Mouse (Mus musculus) layer of hippocampus, postnatal 10 days (tissue): Measurements from ENCODE around the gene Srrm3. TPM values are rescaled to one million over a fixed set of nuclear protein-coding genes. Genes with fewer than 3 reads are reported as not detected.

ENCODE experiments used
- DNase-seq, 2 experiments: peaks; one replicate each; pipeline ENCODE4 v3.0.0; 2021; ENCODE audit warnings: low spot score in 2 of 2
- total RNA-seq, 2 experiments: library from RNA; stranded (reverse); gene quantifications; 2 replicates each; pipeline ENCODE4 v1.2.3; 2021

The Srrm3 gene
- total RNA-seq, 2 experiments from 2014 or later, result 62.6 to 72.2 TPM

- peak; percentile 95 to 96 for DNase-seq
These were observed 97.0 kb downstream of the Srrm3 start for GRCm38 (mm10) chr5:135903551-135904151.

GRCm38 (mm10) chr5:135904259-135904658, 97.6 kb downstream of the Srrm3 start:
- DNase-seq, result no peak

DNA sequence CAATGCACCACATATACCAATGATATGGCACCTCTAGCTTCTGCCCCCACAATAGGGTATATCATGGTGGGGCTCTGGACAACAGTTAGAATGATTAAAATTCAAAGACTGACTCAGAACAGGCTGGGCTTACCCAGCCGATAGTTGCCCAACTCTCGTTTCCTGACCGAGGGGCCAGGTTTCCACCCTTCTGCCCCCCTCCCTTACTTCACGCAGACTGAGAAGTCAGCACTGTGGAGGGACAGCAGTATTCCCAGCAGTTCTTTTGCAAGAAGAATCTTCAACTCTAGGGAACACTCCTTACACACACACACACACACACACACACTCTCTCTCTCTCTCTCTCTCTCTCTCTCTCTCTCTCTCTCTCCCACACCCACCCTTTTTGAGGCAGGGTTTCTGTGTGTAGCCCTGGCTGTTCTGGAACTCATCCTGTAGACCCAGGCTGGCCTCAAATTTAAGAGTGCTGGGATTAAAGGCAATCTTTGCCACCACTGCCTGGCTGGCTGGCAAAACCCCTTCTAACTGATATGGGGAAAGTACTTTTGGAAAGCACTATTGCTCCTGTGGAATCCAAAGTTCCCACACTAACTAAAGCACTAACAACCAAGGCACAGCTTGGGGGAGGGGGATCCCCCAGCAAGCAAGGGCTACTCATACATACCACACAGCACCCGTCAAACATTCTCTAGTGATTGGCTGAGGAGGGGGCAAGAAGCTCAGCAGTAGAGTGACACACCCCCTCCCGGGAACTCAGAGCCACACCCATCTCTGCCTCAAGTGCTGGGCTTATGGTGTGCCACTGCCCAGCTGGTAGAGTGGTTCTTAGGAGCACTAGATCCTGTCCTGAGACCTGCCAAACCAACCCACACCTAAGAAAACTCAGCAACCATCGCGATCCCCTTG, 98.9 kb downstream of the Srrm3 start:
- no peak for DNase-seq

GRCm38 (mm10) chr5:135906846-135907245, 100.2 kb downstream of the Srrm3 start:
- no peak for DNase-seq

- DNase-seq, result no peak
These were observed 100.6 kb downstream of the Srrm3 start for GRCm38 (mm10) chr5:135907256-135907655.

DNA sequence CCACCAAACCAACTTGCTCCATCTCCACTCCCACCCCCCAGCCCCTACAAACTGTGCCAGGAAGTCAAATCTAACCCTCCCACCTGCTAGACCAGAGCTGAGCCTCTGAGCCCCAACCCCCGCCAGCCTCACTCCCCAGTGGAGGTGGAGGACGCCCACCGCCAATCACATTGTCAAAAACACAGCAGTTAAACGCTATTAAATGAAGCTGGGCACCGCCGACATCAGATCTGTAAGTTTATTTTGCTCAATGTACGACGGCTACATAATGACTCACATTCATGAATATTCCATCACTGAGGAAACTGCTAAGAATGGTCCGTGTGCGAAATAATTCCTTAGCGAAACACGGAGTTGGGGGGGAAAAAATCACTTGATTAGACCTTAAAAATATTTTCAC, 101.5 kb downstream of the Srrm3 start:
- DNase-seq, result no peak

DNA sequence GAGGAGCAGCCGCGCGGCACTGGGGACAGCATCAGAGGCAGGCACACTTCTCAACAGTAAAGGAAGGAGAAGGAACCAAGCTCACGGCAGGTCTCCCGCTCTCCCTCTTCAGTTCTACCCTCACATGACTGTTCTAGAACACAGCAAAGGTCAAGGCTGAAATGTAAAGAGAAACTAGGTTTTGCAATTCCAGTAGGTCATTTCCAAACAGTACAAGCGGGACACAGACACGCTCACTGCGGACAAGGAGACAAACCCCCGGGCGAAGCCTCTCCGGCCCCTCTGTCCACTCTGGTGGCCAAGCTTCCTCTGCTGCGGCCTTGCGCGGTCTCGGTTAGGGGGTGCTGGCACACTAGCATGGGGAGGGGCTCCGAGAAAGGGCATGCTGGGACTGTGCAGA, 102.3 kb downstream of the Srrm3 start:
- DNase-seq, result no peak

DNA sequence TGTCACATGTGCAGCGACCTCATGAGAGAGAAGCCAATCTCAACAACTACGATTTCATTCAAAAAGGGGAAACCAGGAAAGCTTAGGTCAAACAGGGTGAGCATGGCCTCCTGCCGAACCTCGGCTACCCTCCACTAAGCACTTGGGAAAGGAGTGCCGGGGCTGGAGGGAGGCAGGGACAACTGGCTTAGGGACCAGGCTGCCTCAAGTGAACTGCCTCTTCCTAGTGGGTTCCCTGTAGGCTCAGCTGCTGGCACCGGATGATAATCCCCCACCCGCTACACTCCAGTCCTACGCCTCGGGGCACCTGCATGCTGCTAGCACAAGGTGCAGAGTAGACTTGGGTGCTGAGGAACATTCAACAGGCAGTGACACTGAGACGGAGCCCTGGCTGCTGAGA, 103.0 kb downstream of the Srrm3 start:
- no peak for DNase-seq

DNA sequence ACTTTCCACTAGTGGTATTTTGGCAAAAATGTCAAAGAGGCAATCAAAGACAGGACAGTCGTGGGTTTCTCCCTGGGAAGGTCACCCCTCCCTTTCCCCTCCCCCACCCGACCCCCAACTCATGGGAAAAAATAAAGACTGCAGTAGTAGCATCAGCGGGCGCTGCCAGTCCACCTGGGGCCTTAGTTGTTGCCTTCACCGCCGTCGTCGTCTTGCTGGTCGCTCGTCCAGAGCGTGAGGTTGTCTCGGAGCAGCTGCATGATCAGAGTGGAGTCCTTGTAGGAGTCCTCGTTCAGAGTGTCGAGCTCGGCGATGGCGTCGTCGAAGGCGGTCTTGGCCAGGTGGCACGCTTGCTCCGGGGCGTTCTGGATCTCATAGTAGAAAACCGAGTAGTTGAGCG, 104.1 kb downstream of the Srrm3 start:
- no peak for DNase-seq

DNA sequence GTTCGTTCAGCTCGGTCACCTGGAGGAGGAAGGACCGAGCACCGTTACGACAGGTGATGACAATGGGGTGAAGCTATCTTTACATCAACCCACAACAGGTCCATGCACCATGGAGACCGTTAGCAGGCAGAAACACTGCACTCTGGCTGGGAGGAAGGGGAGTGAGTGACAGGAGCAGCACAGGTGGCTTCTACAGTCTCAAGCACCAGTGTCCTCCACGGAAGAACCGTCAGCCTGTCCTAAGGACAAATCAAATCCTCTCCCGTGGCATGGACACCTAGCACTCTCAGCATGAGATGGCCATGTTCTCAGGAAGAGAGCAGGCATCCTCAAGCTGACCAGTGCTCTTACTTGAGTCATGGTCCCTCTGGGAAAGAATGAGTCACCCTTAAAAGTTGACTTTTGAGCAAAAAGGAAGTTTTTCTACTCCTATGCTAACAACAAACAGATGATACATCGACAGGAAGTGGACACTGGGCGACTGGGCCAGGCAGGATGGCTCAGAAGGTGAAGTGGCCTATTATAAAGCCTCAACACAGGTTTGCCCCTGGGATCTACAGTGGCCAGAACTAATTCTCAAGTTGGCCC, 105.0 kb downstream of the Srrm3 start:
- DNase-seq, result no peak

DNA sequence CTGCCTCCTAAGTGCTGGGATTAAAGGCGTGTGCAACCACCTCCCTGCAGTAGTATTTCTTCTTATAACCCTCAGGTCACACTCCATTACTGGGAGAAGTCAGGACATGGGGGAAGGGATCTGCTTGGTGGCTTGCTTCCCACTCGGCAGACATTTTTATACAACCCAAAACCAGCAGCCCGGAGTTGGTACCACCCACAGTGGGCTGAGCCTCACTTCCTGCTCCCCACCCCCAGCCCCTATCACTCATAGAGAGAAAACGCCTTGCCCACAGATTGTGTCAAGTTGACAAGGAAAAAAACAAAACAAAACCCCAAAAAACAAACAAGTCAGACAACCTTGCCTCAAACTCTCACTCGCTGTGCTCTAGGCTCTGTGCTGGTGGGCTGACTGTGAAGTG, 106.5 kb downstream of the Srrm3 start:
- no peak for DNase-seq

- no peak for DNase-seq
These were observed 107.5 kb downstream of the Srrm3 start for GRCm38 (mm10) chr5:135914156-135914555.

DNA sequence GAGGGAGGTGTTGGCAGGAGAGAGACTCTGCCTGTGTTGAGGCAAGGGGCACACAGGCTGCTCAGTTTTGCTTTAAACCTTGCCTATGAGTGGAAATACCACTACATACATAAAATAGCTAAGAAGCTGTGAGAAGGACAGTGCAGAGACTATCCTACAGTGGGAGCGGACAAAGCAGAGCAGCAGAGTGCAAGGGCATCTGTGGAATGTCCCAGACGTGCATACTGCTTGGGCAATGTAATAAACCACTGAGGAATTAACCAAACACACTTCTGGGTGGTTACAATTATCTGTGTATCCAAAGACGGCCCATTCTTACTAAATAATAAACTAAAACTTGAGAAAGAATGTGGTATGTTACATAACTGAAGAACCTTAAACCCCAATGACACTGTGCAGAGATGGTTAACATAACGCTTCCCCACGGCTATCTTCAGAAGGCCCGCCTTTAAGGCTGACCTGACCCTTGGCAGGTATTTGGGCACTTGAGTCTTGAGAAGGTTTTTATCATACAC, 109.4 kb downstream of the Srrm3 start:
- DNase-seq, result no peak

DNA sequence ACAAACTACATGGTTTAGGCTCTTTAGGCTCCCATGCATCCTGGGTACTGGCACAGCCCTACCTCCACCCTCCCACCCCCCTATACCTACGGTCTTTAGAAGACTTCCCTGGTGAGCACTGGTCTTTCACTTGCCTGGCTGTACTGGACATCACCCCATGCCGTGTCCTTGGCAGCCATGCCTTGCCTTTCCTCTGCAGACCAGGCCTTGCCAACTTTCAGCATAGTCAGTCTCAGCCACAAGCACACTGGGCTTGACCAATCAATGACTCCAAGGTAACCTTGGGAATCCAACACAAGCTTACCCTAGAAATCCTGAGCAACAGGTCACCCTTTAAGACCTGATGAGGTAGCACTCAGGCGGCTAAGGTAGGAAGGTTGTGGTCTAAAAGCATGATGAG, 109.9 kb downstream of the Srrm3 start:
- no peak for DNase-seq

- no peak for DNase-seq
These were observed 110.8 kb downstream of the Srrm3 start for GRCm38 (mm10) chr5:135917327-135918058.

- no peak for DNase-seq
These were observed 111.4 kb downstream of the Srrm3 start for GRCm38 (mm10) chr5:135918059-135918437.

GRCm38 (mm10) chr5:135918593-135918992, 111.9 kb downstream of the Srrm3 start:
- no peak for DNase-seq

DNA sequence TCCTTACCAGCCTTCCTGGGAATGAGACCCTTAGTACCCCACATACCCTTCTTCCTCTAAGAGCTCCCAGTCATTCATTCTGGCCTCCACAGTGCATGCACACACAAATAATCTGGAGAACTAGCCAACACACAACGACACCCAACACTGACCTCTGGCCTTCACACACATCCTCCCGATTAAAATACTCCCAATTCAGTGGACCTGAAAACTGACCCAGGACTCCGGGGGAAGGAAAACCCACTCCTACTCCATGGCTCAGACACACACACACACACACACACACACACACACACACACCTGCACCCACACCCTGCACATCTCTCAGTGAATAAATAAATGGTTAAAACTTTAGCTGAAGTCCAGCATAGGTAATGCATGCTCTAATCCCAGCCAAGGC, 113.2 kb downstream of the Srrm3 start:
- no peak for DNase-seq

DNA sequence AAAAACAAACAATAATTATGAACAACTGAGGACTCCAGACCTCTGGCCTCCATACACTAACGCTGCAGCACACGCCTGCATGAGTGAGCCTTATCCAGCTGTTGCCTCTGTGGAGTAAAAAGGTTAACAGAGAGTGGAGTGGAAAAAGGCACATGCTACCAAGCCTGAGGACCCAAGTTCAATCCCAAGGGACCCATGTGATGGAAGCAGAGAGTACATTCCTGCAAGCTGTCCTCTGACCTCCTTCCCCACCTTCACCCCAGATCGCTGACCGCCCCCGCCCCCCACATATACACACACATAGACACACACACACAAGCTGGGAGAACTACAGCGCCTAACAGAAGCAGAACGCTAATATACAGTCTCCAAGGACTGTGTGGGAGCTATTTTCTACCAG, 117.2 kb downstream of the Srrm3 start:
- DNase-seq, result no peak
